Mouse (Mus musculus) liver, embryonic 14.5 days (tissue): ENCODE measurements around the gene Ubl5. TPM values are rescaled to one million over a fixed set of nuclear protein-coding genes. Genes with fewer than 3 reads are reported as not detected.
A peak's percentile ranks its signal among the peaks of the same experiment; 100 is the strongest.
"Not testable (repeated sequence)": the region's sequence is repeated elsewhere in the genome, so short reads cannot be mapped to it uniquely, and the experiment has no call there.

Source experiments
- ATAC-seq: fragments of 200-750 bp; cut with Nextera tagmentation; 2 replicates; pipeline ENCODE4 v1.8.0; 2017; ENCODE audit warnings: moderate number of reproducible peaks, mild to moderate bottlenecking, moderate library complexity; ENCODE audit not compliant: insufficient read depth
- DNase-seq, 3 experiments: peaks; one replicate each; pipeline ENCODE4 v3.0.0-alpha.2; 2012 to 2013; ENCODE audit warnings: low read depth in 3 of 3, low spot score in 3 of 3
- H3K27ac ChIP-seq: fragments of 300-500 bp; sonication (generic); 2 replicates; pipeline ENCODE4 v1.5.1; 2014; ENCODE audit warnings: moderate library complexity, mild to moderate bottlenecking, control low read depth, inconsistent platforms
- H3K27me3 ChIP-seq: fragments of 300-500 bp; sonication (generic); 2 replicates; pipeline ENCODE4 v1.6.1; 2014; ENCODE audit warnings: mild to moderate bottlenecking, low read length, moderate library complexity; ENCODE audit not compliant: control insufficient read depth, insufficient read depth
- H3K36me3 ChIP-seq: fragments of 300-500 bp; sonication (generic); replicated peaks from 2 replicates; pipeline ENCODE4 v1.6.1; 2014; ENCODE audit warnings: low read depth; ENCODE audit not compliant: control insufficient read depth, insufficient read depth
- H3K4me1 ChIP-seq, 2 experiments: fragments of 200-500 bp in 1 of 2; fragments of 300-500 bp in 1 of 2; sonication (generic) in 1 of 2; replicated peaks; 2 replicates each; pipeline ENCODE4 v1.6.1; 2012 to 2014; ENCODE audit warnings: antibody characterized with exemption in 1 of 2, inconsistent platforms in 1 of 2, low read length in 1 of 2; ENCODE audit not compliant: control insufficient read depth in 2 of 2, insufficient read depth in 2 of 2
- H3K4me2 ChIP-seq: fragments of 300-500 bp; sonication (generic); 2 replicates; pipeline ENCODE4 v1.6.1; 2014; ENCODE audit warnings: low read depth, mild to moderate bottlenecking, control low read depth, moderate library complexity
- H3K4me3 ChIP-seq, 2 experiments: fragments of 200-500 bp in 1 of 2; fragments of 300-500 bp in 1 of 2; sonication (generic) in 1 of 2; 2 replicates each; pipeline ENCODE4 v1.5.1; 2012 to 2014; ENCODE audit warnings: low read depth in 2 of 2, low read length in 2 of 2, mild to moderate bottlenecking in 2 of 2, control low read depth in 1 of 2, inconsistent platforms in 1 of 2, moderate library complexity in 1 of 2; ENCODE audit not compliant: insufficient read depth in 1 of 2
- H3K9ac ChIP-seq: fragments of 300-500 bp; sonication (generic); replicated peaks from 2 replicates; pipeline ENCODE4 v1.6.1; 2014; ENCODE audit warnings: mild to moderate bottlenecking, control low read depth, moderate library complexity
- H3K9me3 ChIP-seq: fragments of 300-500 bp; sonication (generic); 2 replicates; pipeline ENCODE4 v1.6.1; 2016; ENCODE audit warnings: low read length, mixed read lengths; ENCODE audit not compliant: control insufficient read depth
- CTCF ChIP-seq: IDR thresholded peaks from 2 replicates; pipeline ENCODE4 v1.5.1; 2016; ENCODE audit warnings: antibody characterized with exemption, low read depth, control low read depth
- EP300 ChIP-seq: IDR thresholded peaks from 2 replicates; pipeline ENCODE4 v1.6.1; 2016; ENCODE audit warnings: antibody characterized with exemption, low read depth
- WGBS: fragments of 180-500 bp; shearing (Covaris S2); extraction: QIAGEN DNeasy Blood & Tissue Kit; methylation state at CpG from one replicate; pipeline ENCODE4 v1.1.7; 2014; ENCODE audit not compliant: insufficient replicate concordance; 5-methylcytosine and 5-hydroxymethylcytosine counted together
- polyA plus RNA-seq, 2 experiments: library from polyadenylated mRNA; depleted of rRNA in 1 of 2; stranded (reverse) in 1 of 2; unstranded in 1 of 2; fragments of >200 nt; fragmentation: Nextera tagmentation in 1 of 2; extraction: Ambion mirVana in 1 of 2; gene quantifications; 2 replicates each; pipeline versions ENCODE4 v1.2.1 to v1.2.3; 2012 to 2014

Gene Ubl5
- polyA plus RNA-seq, 2 experiments: 203 to 272 TPM

GRCm38 (mm10) chr9:20609831-20610464 lies 32.7 kb upstream of the Ubl5 start:
- H3K36me3 ChIP-seq: no peaks in the 10 kb centered on the region
- H3K27me3 ChIP-seq: no peaks in the 10 kb centered on the region
- no peak overlapping the region for H3K4me3 ChIP-seq
- H3K9me3 ChIP-seq: no peaks in the 10 kb centered on the region; the same call in 1 of the 2 replicates
- no peak overlapping the region for H3K4me2 ChIP-seq
- peaks cover 2 to 4% of the 10 kb centered on the region in 2 experiments; a peak in 2 of 4 replicates for H3K4me1 ChIP-seq
- H3K27ac ChIP-seq: no peak overlapping the region
- ATAC-seq: no peak
- DNase-seq: no peak
- H3K9ac ChIP-seq: no peak overlapping the region
- TF ChIP-seq CTCF (0 out of 2 replicates have a peak, but pooled peaks have one; percentile 11), EP300 (no peak)
- 62% methylated on average over 5 of the region's 5 CpGs for WGBS

DNA sequence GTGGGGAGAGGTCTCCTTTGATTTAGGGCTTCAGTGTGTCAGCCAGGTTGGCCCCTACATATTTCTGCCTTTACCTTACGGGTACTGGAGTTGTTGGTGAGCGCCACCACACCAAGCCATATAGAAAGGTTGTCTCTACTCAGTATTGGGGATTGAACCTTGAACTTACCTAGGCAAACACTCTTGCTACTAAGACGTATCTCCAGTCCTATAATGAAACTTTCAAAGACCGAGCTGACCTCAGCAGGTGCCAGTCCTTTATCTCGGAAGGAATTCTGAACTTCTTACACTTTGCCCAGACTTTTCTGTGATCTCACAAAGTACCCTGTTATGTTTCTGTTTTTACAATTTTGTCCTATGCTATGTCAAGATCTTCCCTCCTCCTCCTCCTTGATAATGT lies 30.7 kb upstream of the Ubl5 start:
- Histone ChIP-seq H3K27ac (no peak overlapping the region), H3K9me3 (no peaks in the 10 kb centered on the region; the same call in 1 of the 2 replicates), H3K4me3 (no peak overlapping the region), H3K27me3 (no peaks in the 10 kb centered on the region), H3K4me2 (no peak overlapping the region), H3K36me3 (no peaks in the 10 kb centered on the region), H3K4me1 (peaks cover 0 to 2% of the 10 kb centered on the region in 2 experiments; a peak in 1 of 4 replicates), H3K9ac (no peak overlapping the region)
- TF ChIP-seq EP300 (no peak), CTCF (no peak)
- ATAC-seq: no peak
- no peak for DNase-seq
- 60% methylated on average over 5 of the region's 5 CpGs for WGBS

DNA sequence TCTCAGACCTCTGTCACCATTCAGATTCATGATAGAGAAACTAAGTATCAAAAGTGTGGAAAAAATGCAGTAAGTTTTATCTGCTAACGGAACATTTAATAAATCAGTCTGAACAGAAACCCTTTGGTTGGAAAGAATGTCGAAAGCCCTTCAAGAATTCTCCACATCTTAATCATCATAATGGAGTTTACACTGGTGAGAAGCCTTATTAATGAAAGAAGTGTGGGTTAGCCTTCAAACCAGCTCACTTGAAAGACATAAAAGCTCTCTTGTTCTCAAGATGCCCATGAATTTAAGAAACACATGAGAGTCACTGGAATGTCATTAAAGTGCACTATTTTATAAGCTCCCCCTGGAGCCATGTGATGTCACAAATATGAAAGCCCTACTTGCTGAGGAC lies 26.0 kb upstream of the Ubl5 start:
- Histone ChIP-seq H3K4me3 (no peak overlapping the region), H3K27ac (no peak overlapping the region), H3K36me3 (no peaks in the 10 kb centered on the region), H3K4me1 (no peaks in the 10 kb centered on the region), H3K9ac (no peak overlapping the region), H3K4me2 (no peak overlapping the region), H3K27me3 (no peaks in the 10 kb centered on the region), H3K9me3 (no peaks in the 10 kb centered on the region)
- 64% methylated on average over 2 of the region's 2 CpGs for WGBS
- DNase-seq: no peak
- no peak for TF ChIP-seq EP300
- ATAC-seq: no peak

- ATAC-seq (no peak), DNase-seq (no peak)
- Histone ChIP-seq H3K9ac (no peak overlapping the region), H3K9me3 (no peaks in the 10 kb centered on the region), H3K36me3 (no peaks in the 10 kb centered on the region), H3K27me3 (no peaks in the 10 kb centered on the region), H3K4me2 (no peak overlapping the region), H3K4me3 (no peak overlapping the region), H3K27ac (no peak overlapping the region), H3K4me1 (no peaks in the 10 kb centered on the region)
- no peak for TF ChIP-seq CTCF
- no peak for TF ChIP-seq EP300
- WGBS: 66% methylated on average over 2 of the region's 2 CpGs
These were observed 11.3 kb upstream of the Ubl5 start for GRCm38 (mm10) chr9:20631332-20631731.

DNA sequence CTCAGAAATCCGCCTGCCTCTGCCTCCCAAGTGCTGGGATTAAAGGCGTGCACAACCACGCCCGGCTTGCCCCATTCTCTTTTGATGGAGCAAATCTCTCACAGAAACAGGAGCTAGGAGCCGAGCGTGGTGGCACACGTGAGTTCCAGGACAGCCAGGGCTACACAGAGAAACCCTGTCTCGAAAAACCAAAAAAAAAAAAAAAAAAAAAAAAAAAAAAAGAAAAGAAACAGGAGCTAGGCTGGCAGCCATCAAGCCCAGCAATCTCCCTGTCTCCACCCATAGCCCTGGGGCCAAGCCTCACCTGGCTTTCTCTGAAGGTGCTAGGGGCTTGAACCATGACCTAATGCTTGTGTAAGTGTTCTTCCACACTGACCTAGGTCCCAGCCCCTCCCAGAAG lies 7.0 kb upstream of the Ubl5 start:
- H3K9ac ChIP-seq, H3K4me2 ChIP-seq, H3K27ac ChIP-seq, ATAC-seq, H3K9me3 ChIP-seq, H3K27me3 ChIP-seq, H3K4me1 ChIP-seq, H3K36me3 ChIP-seq, DNase-seq, H3K4me3 ChIP-seq: not testable (repeated sequence)
- WGBS: 77% methylated on average over 8 of the region's 8 CpGs
